Mouse (Mus musculus) midbrain, embryonic 16.5 days (tissue): ENCODE data around the gene Gpr171. TPM values are rescaled to one million over a fixed set of nuclear protein-coding genes. Genes with fewer than 3 reads are reported as not detected.
"Not testable (repeated sequence)": the region's sequence is repeated elsewhere in the genome, so short reads cannot be mapped to it uniquely, and the experiment has no call there.

Experiments used
- ATAC-seq: fragments of 200-750 bp; cut with Nextera tagmentation; 2 replicates; pipeline ENCODE4 v1.8.0; 2017; ENCODE audit warnings: moderate TSS enrichment
- H3K27ac ChIP-seq: fragments of 300-500 bp; sonication (generic); 2 replicates; pipeline ENCODE4 v1.5.1; 2014; ENCODE audit warnings: mild to moderate bottlenecking, low read length, mixed read lengths
- H3K27me3 ChIP-seq: fragments of 300-500 bp; sonication (generic); 2 replicates; pipeline ENCODE4 v1.6.1; 2014; ENCODE audit warnings: low read depth, low read length, mixed read lengths; ENCODE audit not compliant: control insufficient read depth, insufficient read depth
- H3K36me3 ChIP-seq: fragments of 300-500 bp; sonication (generic); 2 replicates; pipeline ENCODE4 v1.6.1; 2014; ENCODE audit warnings: mild to moderate bottlenecking, low read length, moderate library complexity, mixed read lengths; ENCODE audit not compliant: control insufficient read depth, insufficient read depth
- H3K4me1 ChIP-seq: fragments of 300-500 bp; sonication (generic); 2 replicates; pipeline ENCODE4 v1.6.1; 2014; ENCODE audit warnings: mild to moderate bottlenecking, low read length, mixed read lengths; ENCODE audit not compliant: control insufficient read depth, insufficient read depth
- H3K4me2 ChIP-seq: fragments of 300-500 bp; sonication (generic); 2 replicates; pipeline ENCODE4 v1.6.1; 2014; ENCODE audit warnings: mild to moderate bottlenecking, low read length, mixed read lengths
- H3K4me3 ChIP-seq: fragments of 300-500 bp; sonication (generic); 2 replicates; pipeline ENCODE4 v1.5.1; 2014; ENCODE audit warnings: low read depth, mild to moderate bottlenecking, low read length, moderate library complexity, mixed read lengths
- H3K9ac ChIP-seq: fragments of 300-500 bp; sonication (generic); 2 replicates; pipeline ENCODE4 v1.6.1; 2014; ENCODE audit warnings: low read depth, low read length, mixed read lengths
- H3K9me3 ChIP-seq: fragments of 300-500 bp; sonication (generic); replicated peaks from 2 replicates; pipeline ENCODE4 v1.6.1; 2014; ENCODE audit warnings: mild to moderate bottlenecking, low read length, mixed read lengths; ENCODE audit not compliant: control insufficient read depth, poor library complexity, severe bottlenecking
- WGBS: fragments of 180-500 bp; shearing (Covaris S2); extraction: QIAGEN DNeasy Blood & Tissue Kit; methylation state at CpG from one replicate; pipeline ENCODE4 v1.1.7; 2014; 5-methylcytosine and 5-hydroxymethylcytosine counted together
- polyA plus RNA-seq: library from polyadenylated mRNA; unstranded; fragments of >200 nt; fragmentation: Nextera tagmentation; extraction: Ambion mirVana; gene quantifications from 2 replicates; pipeline ENCODE4 v1.2.1, GENCODE M21; 2015

The Gpr171 gene
- polyA plus RNA-seq, 1 experiment from 2014 or later = 1.2 TPM

GRCm38 (mm10) chr3:59121780-59122449, 20.3 kb upstream of the Gpr171 start:
- no peak for ATAC-seq

DNA sequence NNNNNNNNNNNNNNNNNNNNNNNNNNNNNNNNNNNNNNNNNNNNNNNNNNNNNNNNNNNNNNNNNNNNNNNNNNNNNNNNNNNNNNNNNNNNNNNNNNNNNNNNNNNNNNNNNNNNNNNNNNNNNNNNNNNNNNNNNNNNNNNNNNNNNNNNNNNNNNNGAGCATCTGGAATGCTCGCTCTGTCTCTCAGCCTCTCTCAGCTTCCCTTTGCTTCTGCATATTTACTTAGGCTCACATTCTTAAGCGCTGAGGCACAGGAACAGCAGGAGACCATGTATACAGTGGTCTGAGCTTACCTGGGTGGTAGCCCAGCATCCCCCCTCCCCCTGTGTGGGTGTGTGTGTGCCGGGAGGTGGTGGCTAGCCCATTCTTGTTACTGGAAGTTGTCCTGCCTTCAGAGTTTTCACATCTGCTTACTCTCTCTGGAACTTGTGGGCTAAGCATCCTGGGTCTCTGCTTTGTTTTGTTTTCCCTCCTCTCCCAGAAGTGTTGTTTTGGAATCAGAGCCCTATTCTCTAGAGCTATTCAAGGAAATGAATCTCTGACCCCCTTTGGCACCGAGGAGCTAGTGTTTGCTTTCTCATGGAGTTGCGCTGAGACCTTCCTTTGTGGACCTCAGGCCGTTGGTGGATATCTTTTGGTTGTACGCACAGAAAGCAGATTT, 19.6 kb upstream of the Gpr171 start:
- no peaks in the 10 kb centered on the region; the same call in 1 of the 2 replicates for H3K4me1 ChIP-seq
- ATAC-seq = peak; percentile 49
- no peak overlapping the region for H3K4me3 ChIP-seq
- WGBS = 33% methylated on average over 7 of the region's 7 CpGs
- no peak overlapping the region for H3K4me2 ChIP-seq
- no peaks in the 10 kb centered on the region for H3K9me3 ChIP-seq
- H3K27me3 ChIP-seq = no peaks in the 10 kb centered on the region
- no peak overlapping the region for H3K27ac ChIP-seq
- no peak overlapping the region for H3K9ac ChIP-seq
- H3K36me3 ChIP-seq = no peaks in the 10 kb centered on the region

More at GRCm38 (mm10) chr3:59121780-59122449, 20.3 kb upstream of the Gpr171 start:
- Histone ChIP-seq H3K36me3 (no peaks in the 10 kb centered on the region), H3K4me2 (no peak overlapping the region), H3K9me3 (no peaks in the 10 kb centered on the region), H3K4me3 (no peak overlapping the region), H3K4me1 (no peaks in the 10 kb centered on the region; the same call in 1 of the 2 replicates), H3K9ac (no peak overlapping the region), H3K27ac (no peak overlapping the region), H3K27me3 (no peaks in the 10 kb centered on the region)
- 61% methylated on average over 7 of the region's 7 CpGs for WGBS

- WGBS = 86% methylated on average over 8 of the region's 8 CpGs
These were observed 12.4 kb upstream of the Gpr171 start for GRCm38 (mm10) chr3:59113973-59114517.

GRCm38 (mm10) chr3:59113291-59113690, 11.7 kb upstream of the Gpr171 start:
- WGBS = 97% methylated on average over 4 of the region's 4 CpGs

More at GRCm38 (mm10) chr3:59113973-59114517, 12.4 kb upstream of the Gpr171 start:
- H3K4me1 ChIP-seq = no peaks in the 10 kb centered on the region
- H3K9ac ChIP-seq = no peak overlapping the region
- no peaks in the 10 kb centered on the region for H3K27me3 ChIP-seq
- H3K36me3 ChIP-seq = peaks cover 3% of the 10 kb centered on the region; the same call in 1 of the 2 replicates
- H3K4me2 ChIP-seq = no peak overlapping the region
- ATAC-seq = no peak
- H3K27ac ChIP-seq = no peak overlapping the region
- H3K4me3 ChIP-seq = no peak overlapping the region
- no peaks in the 10 kb centered on the region for H3K9me3 ChIP-seq

GRCm38 (mm10) chr3:59111944-59112343, 10.3 kb upstream of the Gpr171 start:
- no peak overlapping the region for H3K27ac ChIP-seq
- no peaks in the 10 kb centered on the region for H3K4me1 ChIP-seq
- H3K9ac ChIP-seq = no peak overlapping the region
- ATAC-seq = no peak
- no peak overlapping the region for H3K4me3 ChIP-seq
- H3K9me3 ChIP-seq = no peaks in the 10 kb centered on the region
- H3K27me3 ChIP-seq = no peaks in the 10 kb centered on the region
- H3K36me3 ChIP-seq = peaks cover 3% of the 10 kb centered on the region; the same call in 1 of the 2 replicates
- H3K4me2 ChIP-seq = no peak overlapping the region
- WGBS = 85% methylated on average over 3 of the region's 3 CpGs

More at GRCm38 (mm10) chr3:59113291-59113690, 11.7 kb upstream of the Gpr171 start:
- not testable (repeated sequence) for H3K9ac ChIP-seq, H3K27ac ChIP-seq, H3K27me3 ChIP-seq, H3K4me2 ChIP-seq, H3K4me3 ChIP-seq, H3K36me3 ChIP-seq, H3K4me1 ChIP-seq, H3K9me3 ChIP-seq, ATAC-seq

- not testable (repeated sequence) for H3K36me3 ChIP-seq, H3K4me1 ChIP-seq, H3K9ac ChIP-seq, H3K27me3 ChIP-seq, ATAC-seq, H3K4me2 ChIP-seq, H3K9me3 ChIP-seq, H3K27ac ChIP-seq, H3K4me3 ChIP-seq
- 96% methylated on average over 3 of the region's 3 CpGs for WGBS
These were observed 8.2 kb upstream of the Gpr171 start for GRCm38 (mm10) chr3:59109834-59110233.

DNA sequence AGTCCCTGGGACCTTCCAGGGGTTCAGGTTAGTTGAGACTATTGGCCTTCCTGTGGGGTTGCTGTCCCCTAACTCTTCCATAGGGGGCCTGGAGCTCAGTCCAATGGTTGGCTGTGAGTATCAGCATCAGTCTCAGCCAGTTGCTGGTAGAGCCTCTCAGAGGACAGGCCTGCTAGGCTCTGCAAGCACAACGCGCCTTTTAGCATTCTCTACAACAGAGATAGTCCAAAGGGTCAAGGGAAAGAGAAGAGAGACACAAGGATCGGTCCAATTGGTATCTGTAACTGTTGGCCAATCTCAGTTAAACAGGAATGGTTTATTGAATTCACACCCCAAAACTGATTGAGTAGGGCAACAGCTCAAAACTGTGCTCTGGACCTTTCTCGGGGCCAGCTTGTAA, 5.8 kb upstream of the Gpr171 start:
- Histone ChIP-seq H3K4me1 (no peaks in the 10 kb centered on the region), H3K27ac (no peak overlapping the region), H3K27me3 (no peaks in the 10 kb centered on the region), H3K4me3 (no peak overlapping the region), H3K4me2 (no peak overlapping the region), H3K9ac (no peak overlapping the region), H3K9me3 (no peaks in the 10 kb centered on the region), H3K36me3 (no peaks in the 10 kb centered on the region)
- ATAC-seq = no peak
- 97% methylated on average over 4 of the region's 4 CpGs for WGBS

GRCm38 (mm10) chr3:59104462-59104861, 2.8 kb upstream of the Gpr171 start:
- no peaks in the 10 kb centered on the region for H3K36me3 ChIP-seq
- no peak overlapping the region for H3K9ac ChIP-seq
- 81% methylated on average over 4 of the region's 4 CpGs for WGBS
- no peaks in the 10 kb centered on the region for H3K9me3 ChIP-seq
- no peak overlapping the region for H3K27ac ChIP-seq
- no peak for ATAC-seq
- no peak overlapping the region for H3K4me2 ChIP-seq
- H3K27me3 ChIP-seq = no peaks in the 10 kb centered on the region
- H3K4me1 ChIP-seq = no peaks in the 10 kb centered on the region
- H3K4me3 ChIP-seq = no peak overlapping the region

- no peak overlapping the region for H3K4me3 ChIP-seq
- H3K4me2 ChIP-seq = no peak overlapping the region
- no peaks in the 10 kb centered on the region for H3K9me3 ChIP-seq
- no peaks in the 10 kb centered on the region for H3K4me1 ChIP-seq
- H3K36me3 ChIP-seq = no peaks in the 10 kb centered on the region
- no peak overlapping the region for H3K27ac ChIP-seq
- H3K27me3 ChIP-seq = no peaks in the 10 kb centered on the region
- no peak for ATAC-seq
- H3K9ac ChIP-seq = no peak overlapping the region
- WGBS = 98% methylated on average over 2 of the region's 2 CpGs
These were observed 525 bp upstream of the Gpr171 start for GRCm38 (mm10) chr3:59102146-59102545.
